Mouse (Mus musculus) kidney, postnatal 25 days (tissue): ENCODE data around the gene Mtmr11.

Experiments used
- DNase-seq, 2 experiments: peaks; one replicate each; pipeline ENCODE4 v3.0.0; 2021; ENCODE audit warnings: mixed read lengths in 2 of 2

Gene Mtmr11

GRCm38 (mm10) chr3:96219191-96219641 is 57.4 kb downstream of the Mtmr11 start:
- peak in 1 of 2 experiments; percentile 21 for DNase-seq

GRCm38 (mm10) chr3:96219661-96220130 is 57.9 kb downstream of the Mtmr11 start, which contains the start of the genes Bola1 and Hist2h2ab:
Gene Bola1, minus strand, starts transcription at chr3:96219709.
Gene Hist2h2ab, plus strand, starts transcription at chr3:96219865.
- DNase-seq: peak; percentile 63 to 83

DNA sequence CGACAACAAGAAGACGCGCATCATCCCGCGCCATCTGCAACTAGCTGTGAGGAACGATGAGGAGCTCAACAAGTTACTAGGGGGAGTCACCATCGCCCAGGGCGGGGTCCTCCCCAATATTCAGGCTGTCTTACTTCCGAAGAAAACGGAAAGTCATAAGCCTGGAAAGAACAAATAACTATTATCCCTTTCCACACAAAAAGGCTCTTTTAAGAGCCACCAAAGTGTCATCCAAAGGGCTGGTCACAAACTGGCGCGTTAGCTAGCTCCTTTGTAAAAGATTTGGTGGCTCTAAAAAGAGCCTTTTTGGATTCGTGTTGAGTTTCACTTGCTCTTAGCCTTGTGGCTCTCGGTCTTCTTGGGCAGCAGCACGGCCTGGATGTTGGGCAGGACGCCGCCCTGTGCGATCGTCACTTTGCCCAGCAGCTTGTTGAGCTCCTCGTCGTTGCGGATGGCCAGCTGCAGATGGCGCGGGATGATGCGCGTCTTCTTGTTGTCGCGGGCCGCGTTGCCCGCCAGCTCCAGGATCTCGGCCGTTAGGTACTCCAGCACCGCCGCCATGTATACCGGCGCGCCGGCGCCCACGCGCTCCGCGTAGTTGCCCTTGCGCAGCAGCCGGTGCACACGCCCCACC is 58.4 kb downstream of the Mtmr11 start:
- DNase-seq: peak in 1 of 2 experiments; percentile 15

- peak; percentile 85 to 91 for DNase-seq
These were observed 59.2 kb downstream of the Mtmr11 start, which contains the start of the genes Hist2h2ac and Hist2h2be for GRCm38 (mm10) chr3:96220765-96221639. Gene Hist2h2ac, minus strand, starts transcription at chr3:96220880. Gene Hist2h2be, plus strand, starts transcription at chr3:96221119.
